Mouse (Mus musculus) kidney, embryonic 15.5 days (tissue): ENCODE measurements around the gene Hsd17b14. TPM values are rescaled to one million over a fixed set of nuclear protein-coding genes. Genes with fewer than 3 reads are reported as not detected.

Experiments
- ATAC-seq: fragments of 200-750 bp; cut with Nextera tagmentation; replicated peaks from 2 replicates; pipeline ENCODE4 v1.8.0; 2017; ENCODE audit warnings: moderate TSS enrichment; ENCODE audit not compliant: low FRiP score
- H3K27ac ChIP-seq: fragments of 300-500 bp; sonication (generic); 2 replicates; pipeline ENCODE4 v1.5.1; 2015; ENCODE audit warnings: mild to moderate bottlenecking, inconsistent platforms
- H3K27me3 ChIP-seq: fragments of 300-500 bp; sonication (generic); 2 replicates; pipeline ENCODE4 v1.6.1; 2015; ENCODE audit warnings: inconsistent platforms
- H3K36me3 ChIP-seq: fragments of 300-500 bp; sonication (generic); 2 replicates; pipeline ENCODE4 v1.6.1; 2015; ENCODE audit warnings: inconsistent platforms
- H3K4me1 ChIP-seq: fragments of 300-500 bp; sonication (generic); 2 replicates; pipeline ENCODE4 v1.6.1; 2015; ENCODE audit warnings: inconsistent platforms
- H3K4me2 ChIP-seq: fragments of 300-500 bp; sonication (generic); 2 replicates; pipeline ENCODE4 v1.6.1; 2015; ENCODE audit warnings: moderate library complexity, mild to moderate bottlenecking, inconsistent platforms
- H3K4me3 ChIP-seq: fragments of 300-500 bp; sonication (generic); replicated peaks from 2 replicates; pipeline ENCODE4 v1.5.1; 2015; ENCODE audit warnings: mild to moderate bottlenecking, inconsistent platforms
- H3K9ac ChIP-seq: fragments of 300-500 bp; sonication (generic); 2 replicates; pipeline ENCODE4 v1.6.1; 2015; ENCODE audit warnings: mild to moderate bottlenecking, inconsistent platforms
- H3K9me3 ChIP-seq: fragments of 300-500 bp; sonication (generic); replicated peaks from 2 replicates; pipeline ENCODE4 v1.6.1; 2016; ENCODE audit warnings: inconsistent platforms
- WGBS: fragments of 180-500 bp; shearing (Covaris S2); methylation state at CpG from one replicate; pipeline ENCODE4 v1.1.7; 2015; ENCODE audit warnings: mixed read lengths; 5-methylcytosine and 5-hydroxymethylcytosine counted together
- polyA plus RNA-seq: library from polyadenylated mRNA; unstranded; fragments of >200 nt; fragmentation: Nextera tagmentation; extraction: Ambion mirVana; gene quantifications from 2 replicates; pipeline ENCODE4 v1.2.1, GENCODE M21; 2015

Hsd17b14 gene
- polyA plus RNA-seq, 1 experiment from 2014 or later: 14.8 TPM

DNA sequence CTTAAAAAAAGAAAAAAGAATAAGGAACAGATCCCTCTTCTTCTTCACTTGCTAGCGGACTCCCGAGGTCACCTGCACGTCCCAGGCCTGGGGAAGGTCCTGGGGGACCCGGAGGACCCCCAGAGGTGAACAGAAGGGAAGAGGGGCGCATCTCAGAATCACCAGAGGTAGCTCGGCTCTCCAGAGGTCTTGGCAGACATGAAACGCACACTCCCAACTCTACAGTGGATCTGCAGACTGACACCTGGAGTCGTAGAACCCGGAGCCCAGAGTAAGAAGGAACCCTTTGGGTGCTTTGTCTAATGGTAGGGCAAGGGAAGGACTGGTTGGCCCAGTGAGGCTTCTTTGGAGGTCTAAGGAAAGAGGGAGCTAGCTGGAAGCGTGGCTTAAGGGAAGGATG, 17.1 kb upstream of the Hsd17b14 start:
- Histone ChIP-seq H3K4me3 (peak overlapping the region; percentile 60), H3K27me3 (no peaks in the 10 kb centered on the region), H3K27ac (no peak overlapping the region), H3K4me2 (peak overlapping the region; percentile 86), H3K9ac (peak overlapping the region; percentile 50; the same call in 1 of the 2 replicates), H3K9me3 (no peaks in the 10 kb centered on the region), H3K36me3 (no peaks in the 10 kb centered on the region), H3K4me1 (peaks cover 20% of the 10 kb centered on the region)
- no peak for ATAC-seq
- WGBS: 86% methylated on average over 10 of the region's 10 CpGs

GRCm38 (mm10) chr7:45538163-45539041, 16.3 kb upstream of the Hsd17b14 start:
- peak; percentile 68 for ATAC-seq
- H3K4me2 ChIP-seq: peak overlapping the region; percentile 86
- H3K27ac ChIP-seq: no peak overlapping the region
- H3K36me3 ChIP-seq: no peaks in the 10 kb centered on the region
- peaks cover 20% of the 10 kb centered on the region for H3K4me1 ChIP-seq
- peak overlapping the region; percentile 60 for H3K4me3 ChIP-seq
- H3K9ac ChIP-seq: peak overlapping the region; percentile 50; the same call in 1 of the 2 replicates
- no peaks in the 10 kb centered on the region for H3K27me3 ChIP-seq
- 2% methylated on average over 29 of the region's 29 CpGs for WGBS
- H3K9me3 ChIP-seq: no peaks in the 10 kb centered on the region

DNA sequence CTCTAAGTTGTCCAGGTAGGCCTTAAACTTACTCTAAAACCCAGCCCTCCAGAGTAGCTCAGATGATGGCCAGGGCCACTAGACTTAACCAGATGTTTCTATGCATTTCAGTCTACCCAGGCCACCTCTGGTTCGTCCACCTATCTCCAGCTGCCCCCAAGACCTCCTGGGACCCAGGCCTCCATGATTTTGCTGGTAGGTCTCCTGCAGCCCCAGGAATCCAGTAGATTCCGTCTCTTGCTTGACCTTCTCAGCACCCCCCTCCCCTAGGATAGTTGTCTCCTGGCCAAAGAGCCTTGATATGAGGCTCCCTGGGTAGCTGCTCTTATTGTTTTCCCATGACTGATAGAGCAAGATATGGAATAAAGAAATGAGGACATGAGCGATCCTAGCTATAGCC, 15.6 kb upstream of the Hsd17b14 start:
- no peaks in the 10 kb centered on the region for H3K27me3 ChIP-seq
- no peaks in the 10 kb centered on the region for H3K9me3 ChIP-seq
- ATAC-seq: no peak
- H3K4me3 ChIP-seq: no peak overlapping the region
- H3K27ac ChIP-seq: no peak overlapping the region
- WGBS: 73% methylated on average over 3 of the region's 3 CpGs
- H3K4me1 ChIP-seq: peaks cover 20% of the 10 kb centered on the region
- H3K9ac ChIP-seq: no peak overlapping the region
- no peak overlapping the region for H3K4me2 ChIP-seq
- H3K36me3 ChIP-seq: no peaks in the 10 kb centered on the region

GRCm38 (mm10) chr7:45540213-45540612, 14.5 kb upstream of the Hsd17b14 start:
- ATAC-seq: no peak
- H3K27ac ChIP-seq: no peak overlapping the region
- H3K9ac ChIP-seq: no peak overlapping the region
- 0 out of 2 replicates have a peak, but pooled peaks cover 4% of the 10 kb centered on the region for H3K36me3 ChIP-seq
- H3K27me3 ChIP-seq: no peaks in the 10 kb centered on the region
- H3K9me3 ChIP-seq: 0 out of 2 replicates have a peak, but pooled peaks cover 3% of the 10 kb centered on the region
- H3K4me3 ChIP-seq: no peak overlapping the region
- H3K4me2 ChIP-seq: no peak overlapping the region
- H3K4me1 ChIP-seq: peaks cover 20% of the 10 kb centered on the region
- 43% methylated on average over 2 of the region's 2 CpGs for WGBS

GRCm38 (mm10) chr7:45544525-45544924, 10.2 kb upstream of the Hsd17b14 start:
- ATAC-seq: no peak
- 0 out of 2 replicates have a peak, but pooled peaks cover 4% of the 10 kb centered on the region for H3K36me3 ChIP-seq
- H3K9me3 ChIP-seq: 0 out of 2 replicates have a peak, but pooled peaks cover 3% of the 10 kb centered on the region
- H3K9ac ChIP-seq: no peak overlapping the region
- no peak overlapping the region for H3K4me2 ChIP-seq
- no peak overlapping the region for H3K27ac ChIP-seq
- no peak overlapping the region for H3K4me3 ChIP-seq
- no peaks in the 10 kb centered on the region for H3K27me3 ChIP-seq
- 92% methylated on average over 1 of the region's 1 CpGs for WGBS
- 0 out of 2 replicates have a peak, but pooled peaks cover 4% of the 10 kb centered on the region for H3K4me1 ChIP-seq

- no peaks in the 10 kb centered on the region for H3K9me3 ChIP-seq
- no peak overlapping the region for H3K27ac ChIP-seq
- ATAC-seq: no peak
- WGBS: 89% methylated on average over 16 of the region's 16 CpGs
- peaks cover 20% of the 10 kb centered on the region for H3K4me1 ChIP-seq
- no peak overlapping the region for H3K9ac ChIP-seq
- no peak overlapping the region for H3K4me3 ChIP-seq
- no peaks in the 10 kb centered on the region for H3K36me3 ChIP-seq
- no peaks in the 10 kb centered on the region for H3K27me3 ChIP-seq
- H3K4me2 ChIP-seq: no peak overlapping the region
Measured at GRCm38 (mm10) chr7:45549641-45550436, 4.9 kb upstream of the Hsd17b14 start.

DNA sequence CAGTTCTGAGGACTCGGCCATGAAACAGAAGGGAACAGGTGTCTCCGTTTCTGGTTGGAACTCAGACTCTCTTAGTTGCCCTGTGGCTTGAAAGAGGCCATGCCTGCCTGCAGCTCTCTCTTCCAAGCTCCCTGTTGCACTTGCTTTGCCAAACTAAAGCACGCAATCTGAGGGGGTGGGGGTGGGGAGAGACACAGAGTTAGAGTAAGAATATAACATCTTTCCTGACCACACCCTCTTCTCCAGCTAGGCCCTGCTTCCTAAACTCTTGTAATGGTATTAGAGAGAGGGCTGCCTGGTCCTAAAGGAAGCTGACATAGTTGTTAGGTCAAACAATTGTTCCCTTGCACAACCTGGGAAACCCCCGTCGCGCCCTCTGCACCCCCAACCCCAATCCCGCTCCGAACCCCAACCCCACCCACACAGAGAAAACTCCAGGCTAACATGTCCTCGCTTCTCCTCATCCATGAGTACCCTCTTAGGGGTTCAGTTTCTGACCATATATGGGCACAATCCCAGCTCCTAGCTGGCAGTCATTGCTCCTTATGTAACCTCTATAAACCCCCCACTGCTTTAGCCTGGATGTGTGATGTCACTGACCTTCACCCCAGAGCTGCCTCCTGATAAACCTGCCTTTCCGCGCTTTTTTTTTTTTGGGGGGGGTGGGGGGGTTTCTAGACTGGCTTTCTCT, 3.7 kb upstream of the Hsd17b14 start:
- Histone ChIP-seq H3K4me2 (no peak overlapping the region), H3K36me3 (no peaks in the 10 kb centered on the region), H3K4me3 (no peak overlapping the region), H3K27me3 (no peaks in the 10 kb centered on the region), H3K27ac (no peak overlapping the region), H3K9me3 (no peaks in the 10 kb centered on the region), H3K4me1 (peaks cover 24% of the 10 kb centered on the region), H3K9ac (no peak overlapping the region)
- no peak for ATAC-seq
- 73% methylated on average over 11 of the region's 11 CpGs for WGBS

- H3K4me3 ChIP-seq: no peak overlapping the region
- peaks cover 29% of the 10 kb centered on the region for H3K4me1 ChIP-seq
- no peak for ATAC-seq
- H3K27me3 ChIP-seq: no peaks in the 10 kb centered on the region
- H3K36me3 ChIP-seq: no peaks in the 10 kb centered on the region
- no peak overlapping the region for H3K9ac ChIP-seq
- H3K4me2 ChIP-seq: no peak overlapping the region
- no peaks in the 10 kb centered on the region for H3K9me3 ChIP-seq
- WGBS: 78% methylated on average over 8 of the region's 8 CpGs
- no peak overlapping the region for H3K27ac ChIP-seq
Measured at GRCm38 (mm10) chr7:45551512-45551883, 3.2 kb upstream of the Hsd17b14 start.

DNA sequence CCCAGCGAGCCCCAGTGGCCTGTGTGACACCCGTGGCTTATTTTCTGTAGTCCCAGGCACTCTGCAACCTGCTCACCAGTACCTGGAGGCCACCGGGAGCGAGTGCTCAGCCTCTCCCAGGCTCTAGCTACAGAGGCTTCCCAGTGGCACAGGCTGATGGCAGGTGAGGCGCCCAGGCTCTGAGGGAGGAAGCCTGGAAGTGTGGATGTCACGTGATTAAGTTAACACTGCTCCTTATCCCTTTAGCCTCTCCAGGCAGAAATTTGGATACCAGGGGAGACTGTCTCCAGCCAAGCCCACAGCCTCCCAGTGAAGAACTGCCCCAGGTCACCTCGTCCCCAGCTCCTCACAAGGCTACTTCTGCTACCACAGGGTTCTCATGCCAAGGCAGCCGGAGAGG, 1.2 kb upstream of the Hsd17b14 start:
- 74% methylated on average over 8 of the region's 8 CpGs for WGBS
- H3K27ac ChIP-seq: peak overlapping the region; percentile 73
- no peak overlapping the region for H3K9ac ChIP-seq

GRCm38 (mm10) chr7:45553990-45554389, 703 bp upstream of the Hsd17b14 start:
- Histone ChIP-seq H3K9ac (no peak overlapping the region), H3K27ac (peak overlapping the region; percentile 73), H3K4me1 (peaks cover 34% of the 10 kb centered on the region), H3K4me3 (no peak overlapping the region), H3K36me3 (no peaks in the 10 kb centered on the region), H3K27me3 (no peaks in the 10 kb centered on the region), H3K4me2 (no peak overlapping the region), H3K9me3 (no peaks in the 10 kb centered on the region)
- 0 out of 2 replicates have a peak, but pooled peaks have one; percentile 4 for ATAC-seq
- WGBS: 94% methylated on average over 2 of the region's 2 CpGs

More for the DNA sequence above, 1.2 kb upstream of the Hsd17b14 start:
- H3K9me3 ChIP-seq: no peaks in the 10 kb centered on the region
- no peak overlapping the region for H3K4me2 ChIP-seq
- no peak overlapping the region for H3K4me3 ChIP-seq
- peaks cover 29% of the 10 kb centered on the region for H3K4me1 ChIP-seq
- H3K27me3 ChIP-seq: no peaks in the 10 kb centered on the region
- ATAC-seq: 0 out of 2 replicates have a peak, but pooled peaks have one; percentile 3
- no peaks in the 10 kb centered on the region for H3K36me3 ChIP-seq

- 21% methylated on average over 8 of the region's 8 CpGs for WGBS
- no peak for ATAC-seq
Measured at GRCm38 (mm10) chr7:45555787-45556186, 1.1 kb downstream of the Hsd17b14 start.

More at GRCm38 (mm10) chr7:45555787-45556186, 1.1 kb downstream of the Hsd17b14 start:
- peaks cover 35% of the 10 kb centered on the region for H3K4me1 ChIP-seq
- H3K27me3 ChIP-seq: no peaks in the 10 kb centered on the region
- H3K9me3 ChIP-seq: no peaks in the 10 kb centered on the region
- H3K27ac ChIP-seq: 0 out of 2 replicates have a peak overlapping the region, but pooled peaks have one; percentile 4
- H3K36me3 ChIP-seq: no peaks in the 10 kb centered on the region
- H3K4me2 ChIP-seq: peak overlapping the region; percentile 10
- no peak overlapping the region for H3K9ac ChIP-seq
- no peak overlapping the region for H3K4me3 ChIP-seq
